Mouse (Mus musculus): ENCODE measurements around the gene Gm43191. TPM values are rescaled to one million over a fixed set of nuclear protein-coding genes. Genes with fewer than 3 reads are reported as not detected.

The Gm43191 gene
- polyA plus RNA-seq, 1 experiment from 2014 or later, result not detected

DNA sequence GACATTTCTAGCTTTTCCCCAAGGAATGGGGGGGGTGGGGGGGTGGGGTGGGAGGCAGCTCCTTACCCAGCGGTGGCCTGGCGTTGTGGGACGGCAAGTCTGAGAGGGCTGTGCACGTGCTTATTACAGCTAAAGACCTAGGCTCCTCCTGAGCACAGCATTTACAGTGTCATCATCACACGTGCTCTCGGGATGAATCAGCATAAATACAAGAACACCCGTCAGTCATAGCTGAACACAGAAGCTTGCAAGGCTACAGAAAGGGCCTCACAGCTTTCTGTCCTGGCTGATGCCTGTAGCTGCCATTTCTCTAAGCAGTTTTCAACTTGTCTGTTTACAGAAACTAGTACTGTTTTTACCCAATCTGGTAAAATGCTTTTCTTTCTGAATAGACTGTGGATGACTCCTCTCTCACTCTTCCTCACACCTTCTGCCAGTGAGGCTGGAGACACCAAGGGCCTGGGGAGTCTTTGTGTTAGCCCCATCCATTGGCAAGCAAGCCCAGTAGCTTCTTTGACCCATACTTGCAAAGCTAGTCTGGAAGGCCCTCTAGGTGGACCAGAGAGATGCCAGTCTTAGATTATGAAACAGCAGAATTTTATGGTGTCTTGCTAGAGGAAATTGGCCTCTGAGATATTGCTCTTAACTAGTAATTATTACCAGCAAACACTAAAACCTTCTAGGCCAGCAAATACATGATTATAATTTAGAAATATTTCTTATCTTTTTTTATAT, 60.3 kb downstream of the Gm43191 start:
- WGBS, result 93% methylated on average over 7 of the region's 7 CpGs
- Histone ChIP-seq H3K27me3 (ENCODE audit: control insufficient read depth, insufficient read depth, low read depth, low read length) (no peaks in the 10 kb centered on the region), H3K27ac (ENCODE audit: low read length) (no peak overlapping the region), H3K4me2 (ENCODE audit: low read length) (no peak overlapping the region), H3K9ac (ENCODE audit: low read depth, low read length) (no peak overlapping the region), H3K9me3 (replicated peaks; ENCODE audit: control insufficient read depth, low read length, poor library complexity, severe bottlenecking) (no peaks in the 10 kb centered on the region), H3K4me1 (ENCODE audit: control insufficient read depth, insufficient read depth, low read length) (no peaks in the 10 kb centered on the region), H3K36me3 (ENCODE audit: control insufficient read depth, insufficient read depth, low read length) (peaks cover 10% of the 10 kb centered on the region), H3K4me3 (ENCODE audit: low read depth, low read length) (no peak overlapping the region)
- no peak for ATAC-seq

DNA sequence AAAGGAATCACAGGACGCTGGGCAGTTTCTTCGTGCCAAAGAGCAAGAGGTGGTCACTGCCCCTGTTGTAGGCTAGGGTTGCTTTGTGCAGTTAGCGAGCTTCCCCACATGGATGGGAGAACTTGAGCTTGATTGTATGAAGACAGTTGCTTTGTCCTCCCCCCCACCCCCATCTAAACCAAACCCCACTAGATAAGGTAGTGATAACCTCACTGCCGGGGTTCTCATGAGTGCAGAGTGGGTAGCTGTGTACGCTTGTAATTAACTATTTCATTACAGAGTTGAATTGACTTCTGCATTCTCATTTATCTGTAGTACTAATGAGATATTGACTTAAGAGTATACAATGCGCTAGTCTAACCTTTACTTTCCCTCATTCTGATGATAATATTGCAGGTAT, 62.2 kb downstream of the Gm43191 start:
- no peak overlapping the region for H3K9ac ChIP-seq (ENCODE audit: low read depth, low read length)
- no peak for ATAC-seq
- H3K27me3 ChIP-seq (ENCODE audit: control insufficient read depth, insufficient read depth, low read depth, low read length), result no peaks in the 10 kb centered on the region
- no peaks in the 10 kb centered on the region for H3K4me1 ChIP-seq (ENCODE audit: control insufficient read depth, insufficient read depth, low read length)
- no peak overlapping the region for H3K4me2 ChIP-seq (ENCODE audit: low read length)
- H3K9me3 ChIP-seq (replicated peaks; ENCODE audit: control insufficient read depth, low read length, poor library complexity, severe bottlenecking), result no peaks in the 10 kb centered on the region
- WGBS, result 86% methylated on average over 6 of the region's 6 CpGs
- H3K27ac ChIP-seq (ENCODE audit: low read length), result no peak overlapping the region
- peaks cover 11% of the 10 kb centered on the region for H3K36me3 ChIP-seq (ENCODE audit: control insufficient read depth, insufficient read depth, low read length)
- H3K4me3 ChIP-seq (ENCODE audit: low read depth, low read length), result no peak overlapping the region

GRCm38 (mm10) chr3:116615318-116616068, 65.6 kb downstream of the Gm43191 start:
- H3K4me1 ChIP-seq (ENCODE audit: control insufficient read depth, insufficient read depth, low read length), result no peaks in the 10 kb centered on the region
- no peak overlapping the region for H3K4me3 ChIP-seq (ENCODE audit: low read depth, low read length)
- H3K4me2 ChIP-seq (ENCODE audit: low read length), result no peak overlapping the region
- H3K36me3 ChIP-seq (ENCODE audit: control insufficient read depth, insufficient read depth, low read length), result peaks cover 9% of the 10 kb centered on the region; the same call in 1 of the 2 replicates
- H3K9ac ChIP-seq (ENCODE audit: low read depth, low read length), result no peak overlapping the region
- H3K9me3 ChIP-seq (replicated peaks; ENCODE audit: control insufficient read depth, low read length, poor library complexity, severe bottlenecking), result no peaks in the 10 kb centered on the region
- H3K27ac ChIP-seq (ENCODE audit: low read length), result no peak overlapping the region
- no peak for ATAC-seq
- 96% methylated on average over 8 of the region's 8 CpGs for WGBS
- no peaks in the 10 kb centered on the region for H3K27me3 ChIP-seq (ENCODE audit: control insufficient read depth, insufficient read depth, low read depth, low read length)

- no peak within 1 kb of the TSS for H3K9ac ChIP-seq (ENCODE audit: low read depth, low read length)
- 84% methylated on average over 10 of the region's 10 CpGs for WGBS
- H3K4me1 ChIP-seq (ENCODE audit: control insufficient read depth, insufficient read depth, low read length), result no peaks in the 10 kb centered on the region
- H3K4me3 ChIP-seq (ENCODE audit: low read depth, low read length), result no peak within 1 kb of the TSS
- no peak within 1 kb of the TSS for H3K4me2 ChIP-seq (ENCODE audit: low read length)
- H3K36me3 ChIP-seq (ENCODE audit: control insufficient read depth, insufficient read depth, low read length), result peaks cover 7% of the 10 kb centered on the region; the same call in 1 of the 2 replicates
- no peak within 1 kb of the TSS for H3K27ac ChIP-seq (ENCODE audit: low read length)
- H3K9me3 ChIP-seq (replicated peaks; ENCODE audit: control insufficient read depth, low read length, poor library complexity, severe bottlenecking), result no peaks in the 10 kb centered on the region
- ATAC-seq, result no peak
- H3K27me3 ChIP-seq (ENCODE audit: control insufficient read depth, insufficient read depth, low read depth, low read length), result no peaks in the 10 kb centered on the region
Observed at GRCm38 (mm10) chr3:116614295-116614892, 66.7 kb downstream of the Gm43191 start, which contains the start of gene Trmt13. Gene Trmt13 (minus strand): TSS chr3:116614587.

GRCm38 (mm10) chr3:116604570-116604969, 76.5 kb downstream of the Gm43191 start:
- H3K4me1 ChIP-seq (ENCODE audit: control insufficient read depth, insufficient read depth, low read length), result no peaks in the 10 kb centered on the region
- H3K27me3 ChIP-seq (ENCODE audit: control insufficient read depth, insufficient read depth, low read depth, low read length), result no peaks in the 10 kb centered on the region
- H3K9me3 ChIP-seq (replicated peaks; ENCODE audit: control insufficient read depth, low read length, poor library complexity, severe bottlenecking), result no peaks in the 10 kb centered on the region
- peaks cover 3% of the 10 kb centered on the region; the same call in 1 of the 2 replicates for H3K36me3 ChIP-seq (ENCODE audit: control insufficient read depth, insufficient read depth, low read length)
- H3K4me3 ChIP-seq (ENCODE audit: low read depth, low read length), result no peak overlapping the region
- ATAC-seq, result no peak
- H3K9ac ChIP-seq (ENCODE audit: low read depth, low read length), result no peak overlapping the region
- whole genome bisulfite sequencing, result 87% methylated on average over 9 of the region's 9 CpGs
- no peak overlapping the region for H3K27ac ChIP-seq (ENCODE audit: low read length)
- H3K4me2 ChIP-seq (ENCODE audit: low read length), result no peak overlapping the region

GRCm38 (mm10) chr3:116601781-116602180, 79.3 kb downstream of the Gm43191 start:
- no peak overlapping the region for H3K9ac ChIP-seq (ENCODE audit: low read depth, low read length)
- no peak overlapping the region for H3K4me3 ChIP-seq (ENCODE audit: low read depth, low read length)
- 93% methylated on average over 5 of the region's 5 CpGs for WGBS
- ATAC-seq, result no peak
- peaks cover 3% of the 10 kb centered on the region; the same call in 1 of the 2 replicates for H3K36me3 ChIP-seq (ENCODE audit: control insufficient read depth, insufficient read depth, low read length)
- H3K4me1 ChIP-seq (ENCODE audit: control insufficient read depth, insufficient read depth, low read length), result no peaks in the 10 kb centered on the region
- no peaks in the 10 kb centered on the region for H3K27me3 ChIP-seq (ENCODE audit: control insufficient read depth, insufficient read depth, low read depth, low read length)
- H3K27ac ChIP-seq (ENCODE audit: low read length), result no peak overlapping the region
- H3K9me3 ChIP-seq (replicated peaks; ENCODE audit: control insufficient read depth, low read length, poor library complexity, severe bottlenecking), result no peaks in the 10 kb centered on the region
- no peak overlapping the region for H3K4me2 ChIP-seq (ENCODE audit: low read length)

- Histone ChIP-seq H3K36me3 (ENCODE audit: control insufficient read depth, insufficient read depth, low read length) (peaks cover 3% of the 10 kb centered on the region; the same call in 1 of the 2 replicates), H3K4me3 (ENCODE audit: low read depth, low read length) (no peak overlapping the region), H3K27ac (ENCODE audit: low read length) (no peak overlapping the region), H3K4me2 (ENCODE audit: low read length) (no peak overlapping the region), H3K4me1 (ENCODE audit: control insufficient read depth, insufficient read depth, low read length) (peaks cover 1% of the 10 kb centered on the region), H3K27me3 (ENCODE audit: control insufficient read depth, insufficient read depth, low read depth, low read length) (no peaks in the 10 kb centered on the region), H3K9me3 (replicated peaks; ENCODE audit: control insufficient read depth, low read length, poor library complexity, severe bottlenecking) (no peaks in the 10 kb centered on the region), H3K9ac (ENCODE audit: low read depth, low read length) (no peak overlapping the region)
- no peak for ATAC-seq
- 91% methylated on average over 5 of the region's 5 CpGs for WGBS
Observed at GRCm38 (mm10) chr3:116601005-116601404, 80.1 kb downstream of the Gm43191 start.

GRCm38 (mm10) chr3:116599705-116600104, 81.4 kb downstream of the Gm43191 start:
- no peak overlapping the region for H3K4me3 ChIP-seq (ENCODE audit: low read depth, low read length)
- WGBS, result 97% methylated on average over 2 of the region's 2 CpGs
- H3K36me3 ChIP-seq (ENCODE audit: control insufficient read depth, insufficient read depth, low read length), result peaks cover 2% of the 10 kb centered on the region; the same call in 1 of the 2 replicates
- H3K9me3 ChIP-seq (replicated peaks; ENCODE audit: control insufficient read depth, low read length, poor library complexity, severe bottlenecking), result no peaks in the 10 kb centered on the region
- ATAC-seq, result no peak
- no peak overlapping the region for H3K9ac ChIP-seq (ENCODE audit: low read depth, low read length)
- no peak overlapping the region for H3K4me2 ChIP-seq (ENCODE audit: low read length)
- H3K27ac ChIP-seq (ENCODE audit: low read length), result no peak overlapping the region
- H3K4me1 ChIP-seq (ENCODE audit: control insufficient read depth, insufficient read depth, low read length), result peaks cover 7% of the 10 kb centered on the region
- H3K27me3 ChIP-seq (ENCODE audit: control insufficient read depth, insufficient read depth, low read depth, low read length), result no peaks in the 10 kb centered on the region
